Mouse (Mus musculus): ENCODE measurements at regions not wholly inside any gene's neighbourhood (a gene's known extent, or its start where the extent isn't known, plus 50 kb on each side); places are given as distances from the start of the nearest gene placed in this dataset.

- peak; percentile 31 for DNase-seq
Measured at GRCm38 (mm10) chr17:9905501-9906462, 236.3 kb upstream of the Pabpc6 start.

- DNase-seq, result no peak
Measured at GRCm38 (mm10) chr17:9904525-9904991, 235.0 kb upstream of the Pabpc6 start.

DNA sequence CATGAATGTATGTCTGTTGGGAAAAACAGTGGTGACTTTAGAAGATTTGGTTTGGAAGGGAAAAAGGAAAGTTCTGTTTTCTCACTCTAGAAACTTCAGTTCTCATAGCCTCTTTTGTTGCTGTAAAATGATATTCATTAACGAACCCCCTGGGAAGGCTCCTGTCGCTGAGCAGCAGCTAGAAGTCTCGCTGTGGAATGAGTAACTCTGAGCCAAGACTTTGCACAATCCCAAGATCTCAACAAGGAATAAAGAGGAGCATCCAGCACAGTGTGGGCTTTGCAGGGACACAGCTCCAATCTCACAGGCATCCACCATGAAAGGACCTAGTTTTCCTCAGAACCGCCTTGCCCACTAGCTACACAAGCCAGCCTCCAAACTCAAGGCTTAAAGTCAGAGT is 233.8 kb upstream of the Pabpc6 start:
- no peak for DNase-seq

- DNase-seq, result peak; percentile 71
Measured at GRCm38 (mm10) chr17:9896964-9897363, 227.4 kb upstream of the Pabpc6 start.

GRCm38 (mm10) chr17:9895686-9896082 is 226.2 kb upstream of the Pabpc6 start:
- DNase-seq, result no peak

GRCm38 (mm10) chr17:9894828-9895685 is 225.5 kb upstream of the Pabpc6 start:
- DNase-seq, result peak; percentile 74

GRCm38 (mm10) chr17:9893966-9894365 is 224.4 kb upstream of the Pabpc6 start:
- DNase-seq, result peak; percentile 44

GRCm38 (mm10) chr17:9892776-9893175 is 223.3 kb upstream of the Pabpc6 start:
- DNase-seq, result no peak

GRCm38 (mm10) chr17:9892141-9892540 is 222.6 kb upstream of the Pabpc6 start:
- no peak for DNase-seq

DNA sequence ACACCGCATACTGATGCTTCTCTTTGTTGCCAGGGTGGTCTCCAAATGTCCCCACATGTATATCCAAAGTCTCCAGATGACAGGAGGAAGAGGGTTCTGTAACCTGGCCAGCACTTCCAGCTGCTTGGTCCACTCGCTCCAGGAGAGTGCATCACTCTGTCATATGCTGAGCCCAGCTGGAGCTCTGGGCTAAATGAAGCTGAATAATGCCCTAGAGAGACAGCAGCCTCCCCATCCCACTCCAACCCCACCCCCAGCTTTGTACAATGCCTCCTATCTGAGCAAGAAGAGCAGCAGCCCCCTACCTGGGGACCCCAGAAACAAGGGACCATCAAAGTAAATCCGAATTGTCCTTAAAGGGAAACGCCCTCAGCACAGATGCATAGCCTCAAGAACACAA is 219.0 kb upstream of the Pabpc6 start:
- DNase-seq, result no peak

DNA sequence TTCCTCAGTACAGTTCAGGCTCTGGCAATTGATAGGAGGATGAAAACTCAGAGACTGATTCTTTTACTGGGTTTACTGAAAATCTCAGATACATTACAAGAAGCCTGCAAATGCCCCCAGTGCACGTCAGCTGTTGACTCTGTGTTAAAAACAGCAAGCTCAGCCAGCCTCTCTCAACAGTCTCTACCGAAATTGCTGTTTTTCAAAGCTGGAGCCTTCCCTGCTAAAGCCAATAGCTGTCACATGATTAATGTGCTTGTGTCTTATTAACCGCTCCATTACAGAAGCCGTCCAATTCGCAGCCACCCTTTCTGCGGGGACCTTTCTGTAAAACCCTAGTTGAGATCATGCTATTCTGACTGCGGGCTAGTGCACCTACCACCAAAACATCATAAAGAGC is 215.6 kb upstream of the Pabpc6 start:
- no peak for DNase-seq

GRCm38 (mm10) chr17:9882639-9883226 is 213.2 kb upstream of the Pabpc6 start:
- no peak for DNase-seq

DNA sequence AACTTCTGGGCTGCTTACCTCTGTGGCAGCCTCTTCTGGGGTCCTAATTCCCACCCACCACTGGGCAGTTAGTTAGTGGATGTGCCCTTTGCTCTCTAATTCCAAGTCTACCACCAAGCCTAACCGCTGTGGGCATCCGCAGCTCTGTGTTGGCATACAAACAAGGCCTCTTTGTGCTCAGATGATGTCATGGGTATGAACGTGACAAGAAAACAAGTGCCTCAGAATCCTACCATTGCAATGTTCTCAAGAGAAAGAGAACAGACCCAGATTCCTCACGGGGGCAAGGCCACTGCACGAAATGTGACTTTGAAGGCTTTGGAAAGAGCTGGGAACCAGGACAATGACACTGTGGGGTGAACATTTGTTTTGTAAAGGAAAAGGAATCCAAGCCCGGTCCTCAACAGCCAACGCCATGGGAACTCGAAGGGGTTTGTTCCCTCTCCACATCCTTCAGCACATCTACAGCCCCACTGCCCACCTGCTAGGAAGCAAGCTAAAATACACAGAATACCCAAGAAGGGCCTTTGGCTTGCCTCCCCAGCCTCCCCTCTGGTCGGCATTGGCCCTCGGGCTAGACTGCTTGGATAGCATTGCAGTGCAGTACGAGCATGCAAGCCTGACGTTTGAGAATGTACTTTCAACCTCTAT is 210.2 kb upstream of the Pabpc6 start:
- DNase-seq, result no peak

DNA sequence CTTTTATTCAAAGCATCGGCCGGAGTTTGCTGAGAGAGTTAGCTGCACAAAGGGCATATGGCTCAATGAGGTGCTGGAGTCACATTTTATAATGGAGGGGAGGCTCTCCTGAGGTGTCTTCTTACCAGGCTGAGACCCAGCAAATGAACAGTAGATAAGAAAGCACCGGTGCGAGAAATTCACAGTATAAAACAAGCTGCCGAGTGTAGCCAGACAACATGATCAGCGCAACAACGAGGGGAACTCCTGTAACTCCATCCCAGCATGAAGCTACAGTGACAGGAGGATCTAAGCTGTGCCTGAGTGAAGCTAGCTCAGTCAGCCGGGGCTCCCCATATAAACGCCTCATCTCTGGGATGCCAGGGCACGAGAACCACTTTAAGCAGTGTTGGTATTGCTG is 204.2 kb upstream of the Pabpc6 start:
- DNase-seq, result no peak

- no peak for DNase-seq
Measured at GRCm38 (mm10) chr17:9870237-9870636, 200.7 kb upstream of the Pabpc6 start.

- no peak for DNase-seq
Measured at GRCm38 (mm10) chr17:9868747-9869281, 199.3 kb upstream of the Pabpc6 start.

DNA sequence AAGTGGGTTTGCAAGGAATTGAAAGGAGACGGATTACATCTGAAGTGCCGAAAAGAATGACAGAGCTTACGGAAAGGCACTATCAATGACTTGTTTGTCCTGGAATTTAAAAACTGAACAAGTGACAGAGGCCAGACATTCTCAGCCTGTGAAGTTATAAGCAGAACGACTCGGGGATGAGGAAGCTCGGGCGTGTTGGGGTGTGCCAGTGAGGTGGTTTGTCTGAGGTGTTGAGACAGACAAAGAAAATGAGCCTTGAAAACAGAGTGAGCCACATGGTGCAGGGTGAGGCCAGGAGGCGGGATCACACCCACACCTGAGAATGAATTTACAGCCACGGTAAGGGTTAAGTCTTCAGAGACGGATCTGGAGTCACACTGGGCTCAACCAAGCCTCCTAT is 194.7 kb upstream of the Pabpc6 start:
- no peak for DNase-seq

DNA sequence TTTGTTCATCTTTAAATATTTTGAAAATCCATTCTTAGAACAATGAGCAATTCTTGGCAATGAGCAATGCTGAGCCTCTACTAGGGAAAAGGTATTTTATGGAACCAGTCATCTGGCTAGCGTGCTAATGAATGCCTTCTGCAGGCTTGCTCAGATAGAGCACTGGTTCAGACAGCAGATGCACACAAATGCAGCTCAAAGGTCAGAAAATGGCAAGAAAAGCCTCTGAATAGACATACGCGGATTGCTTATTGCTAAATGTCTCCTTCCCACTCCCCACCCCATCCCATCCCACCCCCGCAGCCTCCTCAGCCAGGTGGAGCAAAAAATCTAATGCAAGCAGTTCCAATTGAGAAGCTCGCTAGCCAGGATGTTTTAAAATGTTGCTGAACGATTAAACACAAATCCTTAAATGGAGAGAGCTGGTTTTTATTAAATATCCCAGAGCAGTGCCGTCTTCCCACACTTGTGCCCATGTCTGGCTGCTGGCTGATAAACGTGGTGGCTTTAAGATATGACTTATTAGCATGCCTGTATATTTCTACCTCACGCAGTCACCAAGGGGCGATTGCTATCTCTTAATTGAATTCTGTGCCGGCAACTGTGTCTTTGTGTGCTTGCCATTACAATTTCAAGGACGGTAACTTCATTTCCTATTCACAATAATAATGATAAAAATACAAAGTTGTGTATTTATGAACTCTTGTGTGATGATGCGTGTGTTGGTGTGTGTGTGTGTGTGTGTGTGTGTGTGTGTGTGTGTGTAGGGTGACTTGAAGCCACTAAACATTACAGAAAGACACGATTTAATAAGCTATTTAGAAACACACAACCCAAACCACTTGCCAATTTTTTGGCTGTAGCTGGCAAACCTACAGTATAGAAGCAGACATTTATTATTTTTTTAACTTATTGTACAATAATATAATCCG is 192.7 kb upstream of the Pabpc6 start:
- no peak for DNase-seq

- DNase-seq, result no peak
Measured at GRCm38 (mm10) chr17:9861346-9861745, 191.8 kb upstream of the Pabpc6 start.

DNA sequence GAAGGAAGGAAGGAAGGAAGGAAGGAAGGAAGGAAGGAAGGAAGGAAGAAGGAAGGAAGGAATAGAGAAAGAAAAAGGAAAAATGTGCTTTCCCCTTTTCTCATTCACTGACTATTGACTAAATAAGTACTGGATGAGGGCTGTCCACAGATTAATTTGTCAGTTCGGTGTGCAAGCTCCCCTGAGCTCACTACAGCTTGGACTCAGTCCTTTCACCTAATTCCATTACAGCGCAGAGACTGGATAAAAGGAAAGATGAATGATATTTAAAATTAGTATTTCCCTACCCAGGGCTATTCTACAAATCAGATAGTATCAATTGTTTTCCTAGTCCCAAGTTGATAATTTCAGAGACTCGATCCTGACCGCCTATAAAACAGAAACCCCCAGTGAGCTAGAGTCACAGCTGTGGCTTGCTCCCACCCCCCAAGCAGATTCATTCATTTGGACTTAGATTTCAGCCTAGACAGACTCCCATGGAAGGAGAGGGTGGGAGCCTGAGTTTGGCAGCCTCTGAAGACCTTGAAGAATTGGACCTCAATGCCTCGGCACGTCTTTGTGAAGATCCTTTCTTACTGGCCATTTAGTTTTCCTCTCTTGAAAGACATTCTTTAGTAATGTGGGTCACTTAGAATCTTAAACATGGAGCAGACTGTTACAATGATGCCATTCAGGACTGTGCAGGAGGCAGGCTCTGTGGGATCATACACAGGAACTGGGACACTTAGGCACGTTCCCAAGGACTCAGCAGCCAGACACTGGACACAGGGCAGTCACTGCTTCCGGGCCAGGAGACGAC is 179.2 kb upstream of the Pabpc6 start:
- no peak for DNase-seq
